8 mouse cellular contexts compared by ENCODE assay signal in genomic region chr15:81745601-81746114, GRCm38 (mm10). TPM values are rescaled to one million over a fixed set of nuclear protein-coding genes. Genes with fewer than 3 reads are reported as not detected.
A peak's percentile ranks its signal among the peaks of the same experiment; 100 is the strongest.
DNase-seq lines count a peak whose midpoint lies in the region; ATAC-seq and TF ChIP-seq lines count a peak whose summit lies in the region.

No protein-coding gene starts in this region.

- ATAC-seq in forebrain, embryonic 11.5 days (replicated peaks; ENCODE audit: low FRiP score), result peak; percentile 85
- ATAC-seq in heart, postnatal 0 days (ENCODE audit: insufficient read depth, low read depth), result peak; percentile 75
- ATAC-seq in lung, embryonic 14.5 days (ENCODE audit: insufficient read depth), result peak; percentile 80
- ATAC-seq in neutrophil, adult 5-6 weeks (ENCODE audit: extremely low read depth, insufficient number of reproducible peaks, low FRiP score, poor library complexity, severe bottlenecking), result peak; percentile 30; the same call in 1 of the 2 replicates

- peak overlapping the region; percentile 98 for H3K9ac ChIP-seq in forebrain, embryonic 11.5 days (ENCODE audit: low read length)
- H3K9ac ChIP-seq in heart, postnatal 0 days (replicated peaks; ENCODE audit: low read depth, low read length), result peak overlapping the region; percentile 93
- peak overlapping the region; percentile 98 for H3K9ac ChIP-seq in lung, embryonic 14.5 days

- H3K4me1 ChIP-seq in forebrain, embryonic 11.5 days (replicated peaks; ENCODE audit: control insufficient read depth, insufficient read depth, low read length), result peaks cover 5% of the 10 kb centered on the region; the same call in 1 of the 2 replicates
- H3K4me1 ChIP-seq in heart, postnatal 0 days (ENCODE audit: control insufficient read depth, insufficient read depth), result peaks cover 9% of the 10 kb centered on the region; the same call in 1 of the 2 replicates
- H3K4me1 ChIP-seq in lung, embryonic 14.5 days (ENCODE audit: insufficient read depth), result peaks cover 4% of the 10 kb centered on the region; the same call in 1 of the 2 replicates

- under 1% methylated on average over 33 of the region's 33 CpGs for WGBS in forebrain, embryonic 11.5 days
- WGBS in heart, postnatal 0 days, result 2% methylated on average over 32 of the region's 33 CpGs
- WGBS in lung, embryonic 14.5 days, result under 1% methylated on average over 33 of the region's 33 CpGs

- H3K9me3 ChIP-seq in forebrain, embryonic 11.5 days (ENCODE audit: control insufficient read depth, low read length), result no peaks in the 10 kb centered on the region
- no peaks in the 10 kb centered on the region for H3K9me3 ChIP-seq in heart, postnatal 0 days (replicated peaks; ENCODE audit: control insufficient read depth, low read length)
- H3K9me3 ChIP-seq in lung, embryonic 14.5 days (ENCODE audit: low read depth, low read length), result no peaks in the 10 kb centered on the region

- H3K36me3 ChIP-seq in forebrain, embryonic 11.5 days (ENCODE audit: control insufficient read depth, insufficient read depth, low read length), result no peaks in the 10 kb centered on the region
- H3K36me3 ChIP-seq in heart, postnatal 0 days (replicated peaks; ENCODE audit: control insufficient read depth, insufficient read depth, low read length), result no peaks in the 10 kb centered on the region
- no peaks in the 10 kb centered on the region for H3K36me3 ChIP-seq in lung, embryonic 14.5 days (ENCODE audit: insufficient read depth)

- peak overlapping the region; percentile 87 for H3K27ac ChIP-seq in forebrain, embryonic 11.5 days (ENCODE audit: low read depth, low read length)
- peak overlapping the region; percentile 91 for H3K27ac ChIP-seq in heart, postnatal 0 days (ENCODE audit: low read depth)
- peak overlapping the region; percentile 94 for H3K27ac ChIP-seq in lung, embryonic 14.5 days (ENCODE audit: low read depth)

- no peaks in the 10 kb centered on the region for H3K27me3 ChIP-seq in forebrain, embryonic 11.5 days (ENCODE audit: control insufficient read depth, insufficient read depth, low read length)
- H3K27me3 ChIP-seq in heart, postnatal 0 days (ENCODE audit: control insufficient read depth, insufficient read depth, low read length), result no peaks in the 10 kb centered on the region
- no peaks in the 10 kb centered on the region for H3K27me3 ChIP-seq in lung, embryonic 14.5 days (ENCODE audit: insufficient read depth, low read length)

- H3K4me3 ChIP-seq in forebrain, embryonic 11.5 days (ENCODE audit: low read depth, low read length), result peak overlapping the region; percentile 90
- H3K4me3 ChIP-seq in heart, postnatal 0 days (ENCODE audit: low read depth, low read length), result peak overlapping the region; percentile 84
- peak overlapping the region; percentile 91 for H3K4me3 ChIP-seq in lung, embryonic 14.5 days (ENCODE audit: low read depth, low read length)

- no peak for TF ChIP-seq CTCF in heart, postnatal 0 days (IDR thresholded peaks at IDR 0.05; ENCODE audit: low read depth)
- TF ChIP-seq CTCF in lung, embryonic 14.5 days (IDR thresholded peaks at IDR 0.05; ENCODE audit: low read depth), result no peak

- peak overlapping the region; percentile 79 for H3K4me2 ChIP-seq in forebrain, embryonic 11.5 days (ENCODE audit: low read depth, low read length, severe bottlenecking)
- H3K4me2 ChIP-seq in heart, postnatal 0 days (ENCODE audit: low read depth, low read length), result peak overlapping the region; percentile 94
- peak overlapping the region; percentile 82 for H3K4me2 ChIP-seq in lung, embryonic 14.5 days

- peak; percentile 62 for DNase-seq in CD4-positive helper T cell, adult 2 months (ENCODE audit: low read depth, low spot score)
- DNase-seq in adrenal gland, postnatal 25 days, result peak; percentile 68
- peak; percentile 91 for DNase-seq in forebrain, embryonic 11.5 days (ENCODE audit: low spot score)
- DNase-seq in heart, postnatal 0 days (ENCODE audit: low spot score), result peak; percentile 56
- peak; percentile 56 to 79 for DNase-seq in kidney, postnatal 25 days
- DNase-seq in lung, embryonic 14.5 days, result peak; percentile 82
- DNase-seq in thymus, postnatal 25 days, result peak; percentile 77

- no peak for TF ChIP-seq EP300 in heart, postnatal 0 days (IDR thresholded peaks at IDR 0.05; ENCODE audit: low read depth)

RNA-seq across cellular contexts. Expression of gene Rangap1, which starts 0.3 kb away (rescaled TPM):
- total RNA-seq in adrenal gland, postnatal 25 days (2021), result 60.3 and 73.7 TPM in 2 replicates
- 172 and 188 TPM in 2 replicates for polyA plus RNA-seq in forebrain, embryonic 11.5 days (2014; fragmentation: Nextera tagmentation; extraction: Ambion mirVana)
- 50.6 and 87.8 TPM in 2 replicates for total RNA-seq in heart, postnatal 0 days (2014; rRNA removed; ENCODE audit: low replicate concordance)
- 28.7 and 31.3 TPM in 2 replicates for polyA plus RNA-seq in heart, postnatal 0 days (2015; fragmentation: Nextera tagmentation; extraction: Ambion mirVana)
- 101 and 107 TPM in 2 replicates for polyA plus RNA-seq in lung, embryonic 14.5 days (2014; fragmentation: Nextera tagmentation; extraction: Ambion mirVana)
- 30.6 and 32.8 TPM in 2 replicates for total RNA-seq in neutrophil, adult 5-6 weeks (2017)

RNA-seq across cellular contexts. Expression of gene Zc3h7b, which starts 0.8 kb away (rescaled TPM):
- 70.0 and 84.2 TPM in 2 replicates for total RNA-seq in adrenal gland, postnatal 25 days (2021)
- 50.1 and 57.6 TPM in 2 replicates for polyA plus RNA-seq in forebrain, embryonic 11.5 days (2014; fragmentation: Nextera tagmentation; extraction: Ambion mirVana)
- 41.4 and 51.1 TPM in 2 replicates for total RNA-seq in heart, postnatal 0 days (2014; rRNA removed; ENCODE audit: low replicate concordance)
- 11.6 and 14.3 TPM in 2 replicates for polyA plus RNA-seq in heart, postnatal 0 days (2015; fragmentation: Nextera tagmentation; extraction: Ambion mirVana)
- polyA plus RNA-seq in lung, embryonic 14.5 days (2014; fragmentation: Nextera tagmentation; extraction: Ambion mirVana), result 45.6 and 46.1 TPM in 2 replicates
- total RNA-seq in neutrophil, adult 5-6 weeks (2017), result 13.6 and 14.5 TPM in 2 replicates

RNA-seq across cellular contexts. Expression of gene Chadl, which starts 48.6 kb away (rescaled TPM):
- total RNA-seq in adrenal gland, postnatal 25 days (2021), result 2.7 and 3.1 TPM in 2 replicates
- polyA plus RNA-seq in forebrain, embryonic 11.5 days (2014; fragmentation: Nextera tagmentation; extraction: Ambion mirVana), result 3.3 and 4.0 TPM in 2 replicates
- total RNA-seq in heart, postnatal 0 days (2014; rRNA removed; ENCODE audit: low replicate concordance), result 2.3 TPM in 1 of 2 replicates, not detected in the other
- 0.74 and 1.2 TPM in 2 replicates for polyA plus RNA-seq in heart, postnatal 0 days (2015; fragmentation: Nextera tagmentation; extraction: Ambion mirVana)
- 4.6 and 4.7 TPM in 2 replicates for polyA plus RNA-seq in lung, embryonic 14.5 days (2014; fragmentation: Nextera tagmentation; extraction: Ambion mirVana)
- not detected in 2 replicates for total RNA-seq in neutrophil, adult 5-6 weeks (2017)

RNA-seq across cellular contexts. Expression of gene Tef, which starts 56.6 kb away (rescaled TPM):
- 111 and 146 TPM in 2 replicates for total RNA-seq in adrenal gland, postnatal 25 days (2021)
- polyA plus RNA-seq in forebrain, embryonic 11.5 days (2014; fragmentation: Nextera tagmentation; extraction: Ambion mirVana), result 16.8 and 17.4 TPM in 2 replicates
- total RNA-seq in heart, postnatal 0 days (2014; rRNA removed; ENCODE audit: low replicate concordance), result 41.5 and 58.7 TPM in 2 replicates
- polyA plus RNA-seq in heart, postnatal 0 days (2015; fragmentation: Nextera tagmentation; extraction: Ambion mirVana), result 27.8 and 30.3 TPM in 2 replicates
- 23.5 and 23.8 TPM in 2 replicates for polyA plus RNA-seq in lung, embryonic 14.5 days (2014; fragmentation: Nextera tagmentation; extraction: Ambion mirVana)
- total RNA-seq in neutrophil, adult 5-6 weeks (2017), result 26.2 and 29.4 TPM in 2 replicates

Comparison
In these comparisons a context has a peak if more than half of its experiments do, and no peak if none do; other contexts are left out.
1. Peak in every context shown above with its lines: DNase-seq, ATAC-seq, H3K4me3 ChIP-seq and H3K27ac ChIP-seq.
2. ATAC-seq: peak in every context shown above with its lines; median percentile 85 in forebrain, embryonic 11.5 days; 80 in lung, embryonic 14.5 days; 75 in heart, postnatal 0 days; 30 in neutrophil, adult 5-6 weeks.